Mouse (Mus musculus): ENCODE results near the gene Nrxn3.
A peak's percentile ranks its signal among the peaks of the same experiment; 100 is the strongest.

The Nrxn3 gene

DNA sequence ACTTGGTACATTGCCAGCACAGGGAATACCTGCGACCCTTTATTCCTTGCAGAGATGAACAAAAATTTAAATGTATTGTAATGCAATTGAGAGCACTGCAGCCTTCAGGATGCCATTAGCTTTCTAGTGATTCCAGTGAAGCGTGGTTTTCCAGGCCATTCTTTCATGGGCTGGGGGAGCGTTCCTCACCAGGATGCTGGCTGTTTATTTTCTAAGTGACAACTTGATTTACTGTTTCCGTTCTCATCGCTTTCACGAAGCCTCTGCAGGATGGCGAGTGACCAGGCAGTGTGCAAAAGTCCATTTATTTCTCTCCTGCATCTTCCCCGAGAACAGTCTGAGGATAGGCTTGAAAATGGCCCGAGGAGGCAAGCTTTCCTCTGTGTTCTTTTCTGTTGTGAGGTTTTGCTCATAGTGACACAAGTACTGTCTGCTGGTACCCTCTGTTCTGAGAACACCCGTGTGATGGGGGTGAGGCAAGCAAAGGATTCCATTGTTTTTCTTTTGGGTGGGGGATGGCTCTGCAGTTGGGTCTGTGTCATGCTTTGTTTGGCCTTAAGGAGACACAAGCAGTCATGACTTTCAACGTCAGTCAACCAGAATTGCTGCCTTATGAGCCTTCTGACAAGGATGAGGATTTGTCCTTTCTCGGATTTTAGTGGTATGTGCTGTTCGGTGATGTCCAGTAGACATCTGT, 457.4 kb downstream of the Nrxn3 start:
- DNase-seq (ENCODE audit: low spot score in 2 of 2), result no peak

GRCm38 (mm10) chr12:89181157-89181561, 458.5 kb downstream of the Nrxn3 start:
- peak in 1 of 2 experiments; percentile 9 for DNase-seq (ENCODE audit: low spot score in 2 of 2)

DNA sequence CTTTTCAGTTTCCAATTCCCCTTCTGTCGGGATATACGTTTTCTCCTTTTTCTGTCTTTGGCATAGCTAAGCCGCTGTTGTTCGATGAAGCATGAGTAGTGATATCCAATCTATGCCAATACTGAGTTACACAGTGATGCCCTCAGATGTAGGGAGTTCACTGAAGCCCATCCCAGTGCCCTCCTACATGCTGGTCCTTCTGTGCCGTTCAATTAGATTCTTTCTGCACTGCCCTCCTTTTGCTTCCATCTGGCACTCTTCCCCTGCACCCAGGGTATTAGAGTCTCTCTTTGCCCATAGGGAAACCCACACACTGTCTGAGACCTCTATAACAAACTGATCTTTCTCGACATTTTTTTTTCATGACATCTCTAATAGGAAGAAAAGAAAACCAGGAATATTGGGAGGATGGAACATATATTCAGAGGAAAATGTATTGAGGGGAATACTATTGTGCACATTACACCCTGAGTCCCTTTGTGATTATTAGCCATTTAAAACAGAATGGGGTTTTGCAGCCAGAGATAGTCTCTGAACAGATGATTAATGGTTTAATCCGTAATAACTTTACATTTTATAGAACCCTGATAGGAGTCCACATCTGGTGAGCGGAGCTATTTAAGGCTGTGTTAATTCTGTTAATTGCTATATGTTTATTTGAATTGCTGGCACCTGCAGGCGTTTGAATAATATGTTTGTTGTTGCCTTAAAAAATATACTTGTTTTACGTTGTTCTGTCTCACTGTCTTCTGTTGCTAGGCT, 476.3 kb downstream of the Nrxn3 start:
- DNase-seq (ENCODE audit: low spot score in 2 of 2), result no peak

DNA sequence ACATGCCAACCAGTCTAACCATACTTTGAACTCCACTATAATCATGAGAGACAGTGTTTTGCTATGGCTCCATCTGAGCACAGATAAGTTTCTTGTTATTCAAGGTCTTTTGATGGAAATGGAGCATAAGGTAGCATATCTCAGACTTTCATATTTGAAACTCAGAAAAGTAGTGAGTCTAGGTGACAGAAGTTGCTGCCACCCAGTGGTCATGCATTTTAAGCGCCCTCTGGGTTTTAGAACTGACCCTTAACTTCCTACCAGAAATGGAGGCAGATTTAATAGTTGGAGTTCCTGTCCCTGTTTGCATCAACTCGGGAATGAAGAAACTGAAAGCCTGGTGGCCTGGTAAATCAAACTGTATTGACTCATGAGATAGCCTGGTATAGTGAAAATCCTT, 488.9 kb downstream of the Nrxn3 start:
- no peak for DNase-seq (ENCODE audit: low spot score in 2 of 2)

DNA sequence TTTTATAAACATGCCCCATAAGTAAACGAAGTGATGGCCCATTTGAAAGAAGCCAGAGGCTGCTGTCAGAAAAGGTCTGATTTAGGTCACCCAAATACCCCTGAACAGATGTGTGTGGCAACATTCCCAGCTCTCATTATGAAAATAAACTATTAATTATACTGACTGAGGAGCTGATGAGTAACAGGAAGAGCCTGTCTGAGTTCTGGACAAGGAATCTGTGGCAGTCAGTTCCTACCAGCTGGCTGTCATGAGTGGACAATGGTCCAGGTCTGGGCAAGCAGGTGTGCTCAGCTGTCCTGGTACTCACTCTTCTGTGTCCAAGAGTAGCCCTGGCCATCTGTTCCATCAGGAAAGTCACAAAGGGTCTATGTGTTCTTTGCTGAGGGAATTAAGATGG, 517.1 kb downstream of the Nrxn3 start:
- DNase-seq (ENCODE audit: low spot score in 2 of 2), result no peak

DNA sequence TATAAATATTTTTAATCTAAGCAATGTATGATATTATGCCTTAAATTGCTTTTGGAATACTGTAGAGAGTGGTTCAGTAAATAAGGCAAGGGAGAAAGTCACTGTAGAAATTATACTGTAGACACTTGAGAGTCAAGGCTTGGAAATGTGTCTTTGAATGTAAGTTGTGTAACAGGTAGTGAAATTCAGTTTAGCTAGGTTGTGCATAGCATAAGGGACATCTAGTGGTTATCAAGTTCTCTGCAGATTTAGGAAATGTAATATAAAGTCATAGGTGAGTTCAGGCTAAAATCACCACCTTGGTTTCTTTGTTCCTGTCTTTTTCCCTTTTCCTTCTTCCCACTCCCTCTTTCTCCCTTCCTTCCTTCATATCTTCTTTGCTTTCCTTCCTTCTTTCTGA, 518.9 kb downstream of the Nrxn3 start:
- no peak for DNase-seq (ENCODE audit: low spot score in 2 of 2)

GRCm38 (mm10) chr12:89242476-89242875, 519.8 kb downstream of the Nrxn3 start:
- no peak for DNase-seq (ENCODE audit: low spot score in 2 of 2)

GRCm38 (mm10) chr12:89255275-89255892, 532.7 kb downstream of the Nrxn3 start:
- DNase-seq (ENCODE audit: low spot score in 2 of 2), result no peak

DNA sequence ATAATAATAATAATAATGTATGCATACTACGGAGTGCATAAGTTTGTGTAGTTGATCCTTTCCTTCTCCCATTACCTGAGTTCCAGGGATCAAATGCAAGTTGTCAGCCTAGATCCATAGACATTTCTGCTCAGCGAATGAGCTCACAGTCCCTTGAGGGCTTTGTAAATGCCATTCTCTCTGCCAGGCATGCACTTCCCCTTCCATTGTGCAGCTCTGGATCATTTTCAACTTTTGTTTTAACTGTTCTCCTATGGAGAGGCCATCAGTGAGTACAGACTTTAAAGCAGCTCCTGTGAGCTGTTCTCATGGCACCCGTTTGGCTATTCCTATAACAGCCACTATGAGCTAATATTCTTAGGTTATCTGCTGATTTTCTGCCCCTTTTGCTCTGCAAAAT, 536.2 kb downstream of the Nrxn3 start:
- DNase-seq (ENCODE audit: low spot score in 2 of 2), result no peak

- no peak for DNase-seq (ENCODE audit: low spot score in 2 of 2)
These were observed 537.4 kb downstream of the Nrxn3 start for GRCm38 (mm10) chr12:89260076-89260475.

DNA sequence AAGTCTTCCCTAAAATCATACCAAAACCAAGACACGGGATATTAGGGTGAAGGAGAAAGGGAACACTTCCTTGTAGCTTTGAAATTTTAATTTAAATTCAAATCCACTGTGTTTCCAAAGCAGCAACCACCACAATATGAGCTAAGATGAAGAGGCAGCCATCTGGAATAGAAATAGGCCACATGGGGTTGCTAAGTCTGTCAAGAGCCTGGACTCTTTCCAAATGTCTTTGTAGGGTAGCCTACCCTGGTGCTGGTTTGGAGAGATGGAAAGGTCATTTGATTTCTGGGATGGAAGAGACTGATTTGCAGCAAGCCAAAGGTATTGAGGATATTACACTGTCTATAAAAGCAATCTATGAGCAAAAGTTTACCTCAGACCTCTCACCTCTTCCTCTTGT, 539.6 kb downstream of the Nrxn3 start:
- no peak for DNase-seq (ENCODE audit: low spot score in 2 of 2)

DNA sequence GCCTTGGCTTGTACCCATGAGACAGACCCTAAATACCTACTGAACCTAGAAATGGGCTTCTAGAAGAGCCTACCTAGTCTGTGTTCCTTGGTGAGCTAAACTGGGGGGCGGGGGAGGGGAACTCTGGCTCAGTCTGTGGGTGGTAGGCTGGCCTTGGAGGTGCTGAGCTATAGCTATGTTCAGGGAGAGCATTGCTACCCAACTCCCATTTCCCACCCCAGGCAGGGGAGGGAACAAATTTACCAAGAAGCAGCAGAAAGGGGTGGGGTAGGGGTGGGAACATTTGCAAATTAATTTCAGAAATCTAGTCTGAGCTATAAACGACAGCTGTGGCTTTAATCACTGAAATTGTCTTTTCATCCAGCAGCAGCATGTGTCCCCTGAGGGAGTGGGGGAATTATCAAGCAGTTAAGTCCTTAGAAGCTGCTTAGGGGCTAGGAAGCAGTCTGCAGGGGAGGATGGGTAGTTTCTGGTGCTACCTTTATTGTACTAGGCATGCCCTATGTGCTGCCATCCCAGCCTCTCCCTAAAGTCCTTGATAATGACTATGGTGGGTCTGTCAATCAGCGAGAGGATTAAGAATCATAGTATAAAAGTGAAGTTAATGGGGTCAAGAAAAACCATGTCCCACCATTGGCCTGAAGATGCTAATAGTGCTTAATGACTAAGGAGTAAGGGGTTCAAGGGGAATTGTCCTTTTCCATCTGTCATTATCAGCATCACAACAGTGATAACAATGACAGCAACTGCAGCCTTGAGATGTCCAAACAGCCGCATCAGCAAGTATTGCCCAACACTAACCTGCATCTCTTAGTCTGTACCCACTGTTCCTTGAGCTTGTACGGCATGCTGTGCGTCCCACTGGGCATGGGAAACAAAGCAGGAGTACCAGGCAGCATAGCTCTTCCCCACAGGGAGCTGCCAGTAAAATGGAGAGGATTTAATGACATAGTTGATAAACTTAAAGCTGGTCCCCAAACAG, 560.0 kb downstream of the Nrxn3 start:
- DNase-seq (ENCODE audit: low spot score in 2 of 2), result no peak

- no peak for DNase-seq (ENCODE audit: low spot score in 2 of 2)
These were observed 561.7 kb downstream of the Nrxn3 start for GRCm38 (mm10) chr12:89284412-89284811.

DNA sequence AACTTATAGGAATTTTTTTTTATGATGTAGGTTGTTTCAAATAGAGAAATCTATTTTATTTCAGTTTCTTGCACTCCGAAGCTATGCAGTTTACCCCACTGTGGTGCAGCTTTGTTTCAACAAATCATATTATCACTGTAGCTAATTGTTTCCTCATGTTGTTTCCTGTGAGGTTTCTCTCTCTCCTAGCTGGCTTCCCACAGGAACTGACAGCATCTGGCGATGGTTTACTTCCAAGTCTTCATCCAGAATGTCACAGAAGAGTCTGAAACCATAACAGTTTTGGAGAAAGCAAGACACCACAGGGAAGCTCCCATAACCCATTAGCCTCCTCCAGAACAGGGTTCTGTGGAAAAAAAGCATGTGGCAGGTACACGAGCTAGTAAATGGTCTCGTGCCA, 564.4 kb downstream of the Nrxn3 start:
- no peak for DNase-seq (ENCODE audit: low spot score in 2 of 2)

DNA sequence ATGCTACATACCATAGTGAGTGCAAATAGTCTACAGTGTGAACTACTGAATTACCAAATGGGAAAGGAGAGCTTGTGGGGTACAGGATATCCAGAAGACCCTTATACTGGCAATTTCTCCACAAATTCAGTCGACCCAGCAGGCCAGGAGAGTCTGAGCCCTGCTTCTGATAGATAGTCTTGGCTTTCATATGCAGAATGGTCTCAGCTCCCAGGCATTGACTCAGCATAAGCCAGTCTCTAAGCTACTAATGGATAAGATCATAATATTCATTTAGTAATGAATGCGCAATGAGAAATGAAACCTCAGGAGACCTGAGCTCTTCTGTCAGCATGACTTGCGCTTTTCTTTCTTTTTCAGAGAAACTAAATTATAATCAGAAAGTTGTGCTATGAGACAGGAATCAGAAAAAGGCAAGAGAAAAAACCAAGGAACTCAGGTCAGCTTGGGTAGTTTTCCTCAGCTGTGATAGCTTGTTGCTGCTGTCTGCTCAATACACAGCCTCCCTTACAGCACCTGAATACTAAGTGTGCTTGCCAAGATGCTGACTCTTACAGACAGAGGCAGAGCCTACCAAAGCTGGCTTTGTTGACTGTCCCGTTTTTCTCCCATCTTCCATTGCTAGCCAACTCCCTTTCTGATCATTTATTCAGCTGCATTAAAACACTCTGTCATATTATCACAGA, 567.1 kb downstream of the Nrxn3 start:
- DNase-seq (ENCODE audit: low spot score in 2 of 2), result no peak

GRCm38 (mm10) chr12:89290736-89291574, 568.3 kb downstream of the Nrxn3 start:
- no peak for DNase-seq (ENCODE audit: low spot score in 2 of 2)

DNA sequence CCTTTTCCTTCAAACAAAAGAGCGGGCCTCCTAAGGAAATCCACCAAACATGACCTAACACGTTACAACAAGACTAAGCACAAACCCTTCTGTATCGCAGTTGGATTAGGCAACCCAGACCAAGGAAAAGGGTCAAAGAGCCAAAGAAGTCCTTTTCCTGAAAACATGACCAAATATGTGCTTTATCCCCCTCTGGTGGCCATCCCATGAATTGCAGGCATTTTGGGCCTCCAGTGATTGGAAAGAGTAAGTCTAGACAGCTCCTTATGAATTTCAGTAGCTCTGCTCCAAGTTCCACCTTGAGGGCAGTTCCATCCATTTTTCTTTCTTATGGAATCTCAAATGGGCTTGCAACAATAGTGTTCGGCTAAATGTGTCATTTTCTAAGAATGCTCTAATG, 579.3 kb downstream of the Nrxn3 start:
- peak; percentile 66 to 81 for DNase-seq (ENCODE audit: low spot score in 2 of 2)

DNA sequence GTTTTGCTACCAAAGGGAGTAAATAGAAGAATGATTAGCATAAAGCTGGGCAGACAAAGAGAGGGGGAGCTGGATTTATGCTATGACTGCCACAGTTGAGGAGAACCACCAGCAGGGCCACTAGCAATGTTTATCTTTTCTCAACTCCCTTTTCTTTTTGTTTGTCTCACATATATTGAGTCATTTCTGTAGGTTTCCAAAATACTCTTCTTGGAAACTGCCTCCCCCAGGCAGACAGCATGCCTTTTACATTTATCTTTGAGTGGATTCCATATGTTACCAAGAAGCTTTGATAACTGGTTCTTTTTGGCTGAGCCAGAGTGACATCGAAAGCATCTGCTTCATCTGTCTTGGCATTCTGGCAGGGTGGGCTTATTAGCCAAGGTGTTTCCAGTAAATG, 587.5 kb downstream of the Nrxn3 start:
- DNase-seq (ENCODE audit: low spot score in 2 of 2), result no peak

DNA sequence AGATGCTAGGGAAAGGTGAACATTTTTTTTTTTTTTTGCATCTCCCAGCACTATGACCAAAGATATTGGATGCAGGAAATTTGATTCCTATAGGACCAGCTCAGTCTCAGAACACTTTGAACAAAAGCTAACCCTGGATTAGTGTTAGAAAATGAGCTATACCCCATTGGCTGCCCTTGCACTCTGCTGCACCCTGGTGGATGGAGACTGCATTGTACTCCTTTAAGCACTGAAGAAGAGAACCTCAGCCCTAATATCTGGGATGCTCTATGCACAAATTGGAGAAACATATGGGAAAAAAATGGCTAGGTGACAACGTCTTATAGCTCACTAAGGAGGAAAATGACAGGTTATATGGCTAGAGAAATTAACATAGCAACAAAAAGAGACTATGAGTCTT, 589.9 kb downstream of the Nrxn3 start:
- peak in 1 of 2 experiments; percentile 20 for DNase-seq (ENCODE audit: low spot score in 2 of 2)

DNA sequence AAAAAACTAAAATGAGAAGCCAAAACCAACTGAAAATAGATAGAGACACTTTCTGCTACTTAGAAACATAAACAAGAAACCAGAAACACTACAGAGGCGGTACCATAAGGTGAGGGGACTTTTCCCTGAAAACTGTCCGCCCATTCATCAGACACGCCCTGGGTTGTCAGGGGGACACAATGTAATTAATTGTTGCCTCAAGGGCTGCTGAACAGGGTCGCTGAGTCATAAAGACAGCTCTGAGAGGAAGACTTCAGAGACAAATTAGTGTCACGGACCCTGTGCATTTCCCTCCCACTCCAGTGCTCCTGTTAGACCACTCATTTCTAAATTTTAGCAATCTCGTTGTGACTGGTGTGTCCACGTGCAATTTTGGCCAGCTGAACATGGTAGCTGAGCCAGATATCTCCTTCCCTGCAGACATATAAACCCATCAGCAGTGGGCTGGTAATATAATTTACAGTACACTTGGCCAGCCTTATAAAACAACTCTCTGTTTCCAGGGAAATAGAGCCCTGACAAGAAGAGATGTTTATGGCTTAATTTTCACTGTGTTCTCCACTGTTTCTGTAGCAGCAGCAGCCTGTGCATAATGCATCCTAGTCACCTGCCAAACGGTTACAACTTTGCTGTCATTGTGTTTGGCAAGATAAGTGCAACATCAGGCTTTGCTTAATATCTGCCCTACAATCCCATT, 603.3 kb downstream of the Nrxn3 start:
- no peak for DNase-seq (ENCODE audit: low spot score in 2 of 2)

All from cerebellum, postnatal 4 days (tissue).